Mouse (Mus musculus): ENCODE data around the gene Glrx.

- no peak for TF ChIP-seq POLR2A (IDR thresholded peaks at IDR 0.05; ENCODE audit: borderline replicate concordance, extremely low read depth, insufficient read depth, insufficient read length, poor library complexity, severe bottlenecking)
- TF ChIP-seq CTCF (IDR thresholded peaks at IDR 0.05; ENCODE audit: borderline replicate concordance, extremely low read depth, insufficient read depth, insufficient read length): no peak
These were observed 2.3 kb downstream of the Glrx start for GRCm38 (mm10) chr13:75841950-75842349.

All from brain, embryonic 14.5 days (tissue).